Mouse (Mus musculus) adipocyte (in vitro differentiated cells): Measurements from ENCODE around the gene Dnaaf1.

Experiments
- DNase-seq: peaks from one replicate; pipeline ENCODE4 v3.0.0-alpha.2; 2016; ENCODE audit warnings: low spot score

Gene Dnaaf1

GRCm38 (mm10) chr8:119571135-119571534 is 3.9 kb upstream of the Dnaaf1 start:
- no peak for DNase-seq

- DNase-seq = no peak
These were observed 2.6 kb upstream of the Dnaaf1 start for GRCm38 (mm10) chr8:119572411-119572810.

GRCm38 (mm10) chr8:119575366-119575726 is 311 bp downstream of the Dnaaf1 start:
- DNase-seq = no peak

GRCm38 (mm10) chr8:119579096-119579495 is 4.1 kb downstream of the Dnaaf1 start:
- DNase-seq = no peak

- no peak for DNase-seq
These were observed 5.6 kb downstream of the Dnaaf1 start for GRCm38 (mm10) chr8:119580441-119581161.

GRCm38 (mm10) chr8:119585901-119586300 is 10.9 kb downstream of the Dnaaf1 start:
- DNase-seq = no peak

- DNase-seq = no peak
These were observed 13.3 kb downstream of the Dnaaf1 start for GRCm38 (mm10) chr8:119588321-119588720.

- no peak for DNase-seq
These were observed 13.8 kb downstream of the Dnaaf1 start for GRCm38 (mm10) chr8:119588844-119589243.

- DNase-seq = no peak
These were observed 15.3 kb downstream of the Dnaaf1 start for GRCm38 (mm10) chr8:119590348-119590747.

GRCm38 (mm10) chr8:119591456-119591855 is 16.4 kb downstream of the Dnaaf1 start:
- DNase-seq = no peak

- no peak for DNase-seq
These were observed 28.7 kb downstream of the Dnaaf1 start for GRCm38 (mm10) chr8:119603771-119604170.

GRCm38 (mm10) chr8:119604398-119604803 is 29.4 kb downstream of the Dnaaf1 start:
- DNase-seq = peak; percentile 8

GRCm38 (mm10) chr8:119604996-119605395 is 30.0 kb downstream of the Dnaaf1 start, which contains the start of gene Taf1c:
Taf1c (minus strand) TSS chr8:119605222.
- DNase-seq = peak; percentile 91

- DNase-seq = no peak
These were observed 31.2 kb downstream of the Dnaaf1 start for GRCm38 (mm10) chr8:119606224-119606623.

GRCm38 (mm10) chr8:119612471-119612870 is 37.4 kb downstream of the Dnaaf1 start, which contains the start of gene Adad2:
Adad2 (plus strand) TSS chr8:119612747.
- DNase-seq = no peak

GRCm38 (mm10) chr8:119615096-119615495 is 40.1 kb downstream of the Dnaaf1 start:
- no peak for DNase-seq

GRCm38 (mm10) chr8:119616358-119616757 is 41.3 kb downstream of the Dnaaf1 start:
- no peak for DNase-seq

GRCm38 (mm10) chr8:119616811-119617210 is 41.8 kb downstream of the Dnaaf1 start:
- no peak for DNase-seq

GRCm38 (mm10) chr8:119617586-119617985 is 42.6 kb downstream of the Dnaaf1 start:
- peak; percentile 44 for DNase-seq

GRCm38 (mm10) chr8:119618887-119619286 is 43.9 kb downstream of the Dnaaf1 start:
- no peak for DNase-seq

GRCm38 (mm10) chr8:119620116-119620840 is 45.2 kb downstream of the Dnaaf1 start:
- DNase-seq = no peak

GRCm38 (mm10) chr8:119620848-119621465 is 45.9 kb downstream of the Dnaaf1 start:
- no peak for DNase-seq

GRCm38 (mm10) chr8:119622555-119622954 is 47.5 kb downstream of the Dnaaf1 start:
- DNase-seq = no peak
